Mouse (Mus musculus): ENCODE data around the gene Enc1.
"Not testable (repeated sequence)": the region's sequence is repeated elsewhere in the genome, so short reads cannot be mapped to it uniquely, and the experiment has no call there.

The Enc1 gene

GRCm38 (mm10) chr13:97251736-97252135, 10.8 kb downstream of the Enc1 start:
- no peak for DNase-seq (ENCODE audit: low spot score)

GRCm38 (mm10) chr13:97252469-97252868, 11.6 kb downstream of the Enc1 start:
- no peak for DNase-seq (ENCODE audit: low spot score)

GRCm38 (mm10) chr13:97253418-97253981, 12.6 kb downstream of the Enc1 start:
- no peak for DNase-seq (ENCODE audit: low spot score)

GRCm38 (mm10) chr13:97253994-97254393, 13.1 kb downstream of the Enc1 start:
- no peak for DNase-seq (ENCODE audit: low spot score)

- DNase-seq (ENCODE audit: low spot score) = no peak
Measured at GRCm38 (mm10) chr13:97254564-97255164, 13.8 kb downstream of the Enc1 start.

GRCm38 (mm10) chr13:97255976-97256848, 15.3 kb downstream of the Enc1 start:
- DNase-seq (ENCODE audit: low spot score) = no peak

- DNase-seq (ENCODE audit: low spot score) = no peak
Measured at GRCm38 (mm10) chr13:97256849-97257379, 16.0 kb downstream of the Enc1 start.

- DNase-seq (ENCODE audit: low spot score) = no peak
Measured at GRCm38 (mm10) chr13:97259271-97259670, 18.4 kb downstream of the Enc1 start.

- DNase-seq (ENCODE audit: low spot score) = no peak
Measured at GRCm38 (mm10) chr13:97260456-97261180, 19.7 kb downstream of the Enc1 start.

- no peak for DNase-seq (ENCODE audit: low spot score)
Measured at GRCm38 (mm10) chr13:97261549-97261948, 20.6 kb downstream of the Enc1 start.

GRCm38 (mm10) chr13:97262676-97263075, 21.8 kb downstream of the Enc1 start:
- no peak for DNase-seq (ENCODE audit: low spot score)

GRCm38 (mm10) chr13:97265534-97265933, 24.6 kb downstream of the Enc1 start:
- not testable (repeated sequence) for DNase-seq (ENCODE audit: low spot score)

- no peak for DNase-seq (ENCODE audit: low spot score)
Measured at GRCm38 (mm10) chr13:97270723-97271122, 29.8 kb downstream of the Enc1 start.

- DNase-seq (ENCODE audit: low spot score) = no peak
Measured at GRCm38 (mm10) chr13:97271641-97272040, 30.7 kb downstream of the Enc1 start.

- no peak for DNase-seq (ENCODE audit: low spot score)
Measured at GRCm38 (mm10) chr13:97274757-97275156, 33.9 kb downstream of the Enc1 start.

GRCm38 (mm10) chr13:97275482-97275881, 34.6 kb downstream of the Enc1 start:
- no peak for DNase-seq (ENCODE audit: low spot score)

GRCm38 (mm10) chr13:97282051-97282910, 41.4 kb downstream of the Enc1 start:
- DNase-seq (ENCODE audit: low spot score) = no peak

GRCm38 (mm10) chr13:97282911-97283281, 42.0 kb downstream of the Enc1 start:
- DNase-seq (ENCODE audit: low spot score) = no peak

GRCm38 (mm10) chr13:97287046-97287445, 46.1 kb downstream of the Enc1 start:
- no peak for DNase-seq (ENCODE audit: low spot score)

- DNase-seq (ENCODE audit: low spot score) = no peak
Measured at GRCm38 (mm10) chr13:97290747-97291146, 49.8 kb downstream of the Enc1 start.

- no peak for DNase-seq (ENCODE audit: low spot score)
Measured at GRCm38 (mm10) chr13:97291354-97291753, 50.4 kb downstream of the Enc1 start.

Data from urinary bladder, postnatal 14 days (tissue).